In genomic region chr13:37993376-37993703, GRCm38 (mm10) we compare ENCODE assay signal across 8 mouse cellular contexts. TPM values are rescaled to one million over a fixed set of nuclear protein-coding genes. Genes with fewer than 3 reads are reported as not detected.
DNase-seq lines count a peak whose midpoint lies in the region; ATAC-seq and TF ChIP-seq lines count a peak whose summit lies in the region.

No protein-coding gene starts in this region.

- H3K4me1 ChIP-seq in heart, embryonic 12.5 days (replicated peaks) = peaks cover 7% of the 10 kb centered on the region; the same call in 1 of the 2 replicates
- H3K4me1 ChIP-seq in E14TG2a.4 (replicated peaks; ENCODE audit: low read depth, low read length) = peaks cover 20% of the 10 kb centered on the region
- H3K4me1 ChIP-seq in forebrain, embryonic 16.5 days (replicated peaks; ENCODE audit: control insufficient read depth, insufficient read depth, low read length) = peaks cover 8% of the 10 kb centered on the region
- H3K4me1 ChIP-seq in liver, embryonic 16.5 days (ENCODE audit: control insufficient read depth, low read depth, low read length) = peaks cover 10% of the 10 kb centered on the region

- DNase-seq in heart, adult 11 months = no peak
- DNase-seq in left cerebral cortex, postnatal 10 days (ENCODE audit: extremely low spot score in 1 of 2, low spot score in 2 of 2) = no peak
- no peak for DNase-seq in adrenal gland, postnatal 10 days
- no peak for DNase-seq in right cerebral cortex, adult 2 months (ENCODE audit: low spot score in 2 of 2)

- peak overlapping the region; percentile 90 for H3K27ac ChIP-seq in heart, embryonic 12.5 days (ENCODE audit: poor library complexity, severe bottlenecking)
- peak overlapping the region; percentile 74 for H3K27ac ChIP-seq in forebrain, embryonic 16.5 days (ENCODE audit: low read length)
- peak overlapping the region; percentile 93 for H3K27ac ChIP-seq in liver, embryonic 16.5 days (ENCODE audit: low read length)

- no peaks in the 10 kb centered on the region for H3K9me3 ChIP-seq in heart, embryonic 12.5 days (replicated peaks)
- no peaks in the 10 kb centered on the region for H3K9me3 ChIP-seq in E14TG2a.4 (ENCODE audit: low read length)
- no peaks in the 10 kb centered on the region for H3K9me3 ChIP-seq in forebrain, embryonic 16.5 days (ENCODE audit: control insufficient read depth, low read length)
- no peaks in the 10 kb centered on the region for H3K9me3 ChIP-seq in liver, embryonic 16.5 days (replicated peaks; ENCODE audit: control insufficient read depth, low read length)

- no peak; the same call in 1 of the 2 replicates for ATAC-seq in heart, embryonic 12.5 days (ENCODE audit: insufficient number of reproducible peaks, low FRiP score)
- ATAC-seq in forebrain, embryonic 16.5 days = no peak
- no peak for ATAC-seq in liver, embryonic 16.5 days (ENCODE audit: low read depth)

- no peak for TF ChIP-seq CTCF in E14TG2a.4 (conservative IDR thresholded peaks at IDR 0.05; ENCODE audit: low read length)

- peak overlapping the region; percentile 93 for H3K4me2 ChIP-seq in heart, embryonic 12.5 days
- H3K4me2 ChIP-seq in forebrain, embryonic 16.5 days (ENCODE audit: low read length) = peak overlapping the region; percentile 58
- H3K4me2 ChIP-seq in liver, embryonic 16.5 days (ENCODE audit: low read depth, low read length) = peak overlapping the region; percentile 72

- H3K9ac ChIP-seq in heart, embryonic 12.5 days = peak overlapping the region; percentile 96
- H3K9ac ChIP-seq in forebrain, embryonic 16.5 days (replicated peaks; ENCODE audit: low read depth, low read length) = peak overlapping the region; percentile 83
- H3K9ac ChIP-seq in liver, embryonic 16.5 days (ENCODE audit: low read depth, low read length) = peak overlapping the region; percentile 98

- intact Hi-C loops in left cerebral cortex, postnatal 10 days (cut with DNase I) = loop anchor here (5.0 kb wide), 1 partner anchor 44 kb away; the partner anchor contains the start of genes Cage1 and Riok1

- H3K4me3 ChIP-seq in heart, embryonic 12.5 days = peak overlapping the region; percentile 91
- H3K4me3 ChIP-seq in E14TG2a.4 (replicated peaks; ENCODE audit: low read length) = peak overlapping the region; percentile 96
- H3K4me3 ChIP-seq in forebrain, embryonic 16.5 days (replicated peaks; ENCODE audit: low read length) = peak overlapping the region; percentile 62
- peak overlapping the region; percentile 96 for H3K4me3 ChIP-seq in liver, embryonic 16.5 days (ENCODE audit: low read depth, low read length)

- H3K36me3 ChIP-seq in heart, embryonic 12.5 days = peaks cover 30% of the 10 kb centered on the region
- H3K36me3 ChIP-seq in E14TG2a.4 (ENCODE audit: insufficient read depth, low read length) = peaks cover 38% of the 10 kb centered on the region
- peaks cover 8% of the 10 kb centered on the region; the same call in 1 of the 2 replicates for H3K36me3 ChIP-seq in forebrain, embryonic 16.5 days (ENCODE audit: control insufficient read depth, insufficient read depth)
- H3K36me3 ChIP-seq in liver, embryonic 16.5 days (ENCODE audit: control insufficient read depth, insufficient read depth) = peaks cover 21% of the 10 kb centered on the region

- 0 out of 2 replicates have a peak, but pooled peaks cover 2% of the 10 kb centered on the region for H3K27me3 ChIP-seq in heart, embryonic 12.5 days (replicated peaks)
- peaks cover 7% of the 10 kb centered on the region; the same call in 1 of the 2 replicates for H3K27me3 ChIP-seq in E14TG2a.4 (ENCODE audit: insufficient read depth, low read length)
- no peaks in the 10 kb centered on the region for H3K27me3 ChIP-seq in forebrain, embryonic 16.5 days (replicated peaks; ENCODE audit: control insufficient read depth, insufficient read depth, low read length)
- H3K27me3 ChIP-seq in liver, embryonic 16.5 days (ENCODE audit: control insufficient read depth, insufficient read depth, low read depth, low read length) = no peaks in the 10 kb centered on the region

- under 1% methylated on average over 17 of the region's 17 CpGs for WGBS in heart, embryonic 12.5 days
- under 1% methylated on average over 17 of the region's 17 CpGs for WGBS in forebrain, embryonic 16.5 days
- WGBS in liver, embryonic 16.5 days (ENCODE audit: insufficient replicate concordance) = under 1% methylated on average over 17 of the region's 17 CpGs

RNA-seq across cellular contexts. Expression of gene Ssr1, which starts 0.7 kb away (rescaled TPM):
- 124 and 130 TPM in 2 replicates for polyA plus RNA-seq in heart, embryonic 12.5 days (2016; fragmentation: Nextera tagmentation; extraction: Ambion mirVana)
- polyA plus RNA-seq in forebrain, embryonic 16.5 days (2015; fragmentation: Nextera tagmentation; extraction: Ambion mirVana) = 74.0 and 90.4 TPM in 2 replicates
- 67.7 and 69.3 TPM in 2 replicates for polyA plus RNA-seq in liver, embryonic 16.5 days (2015; fragmentation: Nextera tagmentation; extraction: Ambion mirVana)
- total RNA-seq in left cerebral cortex, postnatal 10 days (2021) = 10 to 100 TPM; 85.1 to 87.1 TPM
- 100 to 1,000 TPM; 117 to 134 TPM for total RNA-seq in adrenal gland, postnatal 10 days (2021)

RNA-seq across cellular contexts. Expression of gene Riok1, which starts 43.5 kb away (rescaled TPM):
- polyA plus RNA-seq in heart, embryonic 12.5 days (2016; fragmentation: Nextera tagmentation; extraction: Ambion mirVana) = 34.2 and 36.7 TPM in 2 replicates
- 54.5 and 60.5 TPM in 2 replicates for polyA plus RNA-seq in forebrain, embryonic 16.5 days (2015; fragmentation: Nextera tagmentation; extraction: Ambion mirVana)
- 18.1 and 18.8 TPM in 2 replicates for polyA plus RNA-seq in liver, embryonic 16.5 days (2015; fragmentation: Nextera tagmentation; extraction: Ambion mirVana)
- total RNA-seq in left cerebral cortex, postnatal 10 days (2021) = 10 to 100 TPM; 23.3 to 24.5 TPM
- total RNA-seq in adrenal gland, postnatal 10 days (2021) = 10 to 100 TPM; 31.2 to 31.4 TPM

RNA-seq across cellular contexts. Expression of gene Cage1, which starts 43.5 kb away (rescaled TPM):
- polyA plus RNA-seq in heart, embryonic 12.5 days (2016; fragmentation: Nextera tagmentation; extraction: Ambion mirVana) = 1.3 TPM in 2 replicates
- 1.5 and 2.0 TPM in 2 replicates for polyA plus RNA-seq in forebrain, embryonic 16.5 days (2015; fragmentation: Nextera tagmentation; extraction: Ambion mirVana)
- polyA plus RNA-seq in liver, embryonic 16.5 days (2015; fragmentation: Nextera tagmentation; extraction: Ambion mirVana) = 0.25 and 0.40 TPM in 2 replicates
- total RNA-seq in left cerebral cortex, postnatal 10 days (2021) = 1 to 10 TPM; 2.7 to 2.9 TPM
- 1 to 10 TPM; 3.5 to 6.2 TPM for total RNA-seq in adrenal gland, postnatal 10 days (2021)
